Mouse (Mus musculus): ENCODE data around the gene Cntn4. TPM values are rescaled to one million over a fixed set of nuclear protein-coding genes. Genes with fewer than 3 reads are reported as not detected.

The Cntn4 gene
- polyA plus RNA-seq, 1 experiment: not detected

GRCm38 (mm10) chr6:106738229-106738628 lies 1060.8 kb downstream of the Cntn4 start:
- TF ChIP-seq POLR2A (IDR thresholded peaks at IDR 0.05; ENCODE audit: borderline replicate concordance, control insufficient read depth, low read depth, low read length) (no peak), CTCF (IDR thresholded peaks at IDR 0.05; ENCODE audit: control insufficient read depth, insufficient read depth, low read length) (no peak)
- H3K4me3 ChIP-seq (replicated peaks; ENCODE audit: control insufficient read depth, low read depth, low read length): no peak overlapping the region
- no peak overlapping the region for H3K27ac ChIP-seq (ENCODE audit: control insufficient read depth, insufficient read depth, low read depth, low read length, poor library complexity)
- H3K4me1 ChIP-seq (ENCODE audit: control insufficient read depth, insufficient read depth, low read length): no peaks in the 10 kb centered on the region
- 61% methylated on average over 3 of the region's 3 CpGs for WGBS

- Histone ChIP-seq H3K4me3 (replicated peaks; ENCODE audit: control insufficient read depth, low read depth, low read length) (no peak overlapping the region), H3K27ac (ENCODE audit: control insufficient read depth, insufficient read depth, low read depth, low read length, poor library complexity) (no peak overlapping the region), H3K4me1 (ENCODE audit: control insufficient read depth, insufficient read depth, low read length) (no peaks in the 10 kb centered on the region)
- 76% methylated on average over 1 of the region's 1 CpGs for WGBS
- TF ChIP-seq CTCF (IDR thresholded peaks at IDR 0.05; ENCODE audit: control insufficient read depth, insufficient read depth, low read length) (no peak), POLR2A (IDR thresholded peaks at IDR 0.05; ENCODE audit: borderline replicate concordance, control insufficient read depth, low read depth, low read length) (no peak)
Observed at GRCm38 (mm10) chr6:106740244-106740825, 1062.9 kb downstream of the Cntn4 start.

GRCm38 (mm10) chr6:106743556-106744233 lies 1066.2 kb downstream of the Cntn4 start:
- Histone ChIP-seq H3K4me1 (ENCODE audit: control insufficient read depth, insufficient read depth, low read length) (peaks cover 2% of the 10 kb centered on the region; the same call in 1 of the 2 replicates), H3K27ac (ENCODE audit: control insufficient read depth, insufficient read depth, low read depth, low read length, poor library complexity) (no peak overlapping the region), H3K4me3 (replicated peaks; ENCODE audit: control insufficient read depth, low read depth, low read length) (no peak overlapping the region)
- 37% methylated on average over 7 of the region's 7 CpGs for WGBS
- TF ChIP-seq CTCF (IDR thresholded peaks at IDR 0.05; ENCODE audit: control insufficient read depth, insufficient read depth, low read length) (no peak), POLR2A (IDR thresholded peaks at IDR 0.05; ENCODE audit: borderline replicate concordance, control insufficient read depth, low read depth, low read length) (no peak)

- Histone ChIP-seq H3K4me1 (ENCODE audit: control insufficient read depth, insufficient read depth, low read length) (peaks cover 2% of the 10 kb centered on the region; the same call in 1 of the 2 replicates), H3K27ac (ENCODE audit: control insufficient read depth, insufficient read depth, low read depth, low read length, poor library complexity) (no peak overlapping the region), H3K4me3 (replicated peaks; ENCODE audit: control insufficient read depth, low read depth, low read length) (no peak overlapping the region)
- TF ChIP-seq CTCF (IDR thresholded peaks at IDR 0.05; ENCODE audit: control insufficient read depth, insufficient read depth, low read length) (no peak), POLR2A (IDR thresholded peaks at IDR 0.05; ENCODE audit: borderline replicate concordance, control insufficient read depth, low read depth, low read length) (no peak)
- 71% methylated on average over 7 of the region's 7 CpGs for WGBS
Observed at GRCm38 (mm10) chr6:106745673-106746394, 1068.4 kb downstream of the Cntn4 start.

GRCm38 (mm10) chr6:106747251-106747650 lies 1069.8 kb downstream of the Cntn4 start:
- Histone ChIP-seq H3K4me3 (replicated peaks; ENCODE audit: control insufficient read depth, low read depth, low read length) (no peak overlapping the region), H3K4me1 (ENCODE audit: control insufficient read depth, insufficient read depth, low read length) (peaks cover 2% of the 10 kb centered on the region; the same call in 1 of the 2 replicates), H3K27ac (ENCODE audit: control insufficient read depth, insufficient read depth, low read depth, low read length, poor library complexity) (no peak overlapping the region)
- whole genome bisulfite sequencing: 80% methylated on average over 5 of the region's 5 CpGs
- TF ChIP-seq POLR2A (IDR thresholded peaks at IDR 0.05; ENCODE audit: borderline replicate concordance, control insufficient read depth, low read depth, low read length): no peak
- TF ChIP-seq CTCF (IDR thresholded peaks at IDR 0.05; ENCODE audit: control insufficient read depth, insufficient read depth, low read length): no peak

- TF ChIP-seq POLR2A (IDR thresholded peaks at IDR 0.05; ENCODE audit: borderline replicate concordance, control insufficient read depth, low read depth, low read length) (no peak), CTCF (IDR thresholded peaks at IDR 0.05; ENCODE audit: control insufficient read depth, insufficient read depth, low read length) (no peak)
- peaks cover 2% of the 10 kb centered on the region; the same call in 1 of the 2 replicates for H3K4me1 ChIP-seq (ENCODE audit: control insufficient read depth, insufficient read depth, low read length)
- 79% methylated on average over 3 of the region's 3 CpGs for WGBS
- no peak overlapping the region for H3K27ac ChIP-seq (ENCODE audit: control insufficient read depth, insufficient read depth, low read depth, low read length, poor library complexity)
- H3K4me3 ChIP-seq (replicated peaks; ENCODE audit: control insufficient read depth, low read depth, low read length): peak overlapping the region; percentile 38
Observed at GRCm38 (mm10) chr6:106747804-106748203, 1070.3 kb downstream of the Cntn4 start.

All from bone marrow, adult 2 months (tissue).